Mouse (Mus musculus): ENCODE data around the gene Scimp. TPM values are rescaled to one million over a fixed set of nuclear protein-coding genes. Genes with fewer than 3 reads are reported as not detected.

Scimp gene
- not detected in 2 replicates for polyA plus RNA-seq (2016; fragmentation: Nextera tagmentation; extraction: Ambion mirVana)

GRCm38 (mm10) chr11:70812365-70812764 lies at the start of gene Scimp:
Scimp (minus strand) TSS chr11:70812586.
- Histone ChIP-seq H3K4me1 (peaks cover 7% of the 10 kb centered on the region), H3K9me3 (replicated peaks) (no peaks in the 10 kb centered on the region), H3K36me3 (no peaks in the 10 kb centered on the region), H3K27me3 (ENCODE audit: low read depth, poor library complexity, severe bottlenecking) (no peaks in the 10 kb centered on the region), H3K4me3 (no peak within 1 kb of the TSS), H3K27ac (replicated peaks) (no peak within 1 kb of the TSS)
- WGBS = 85% methylated on average over 7 of the region's 7 CpGs
- no peak for DNase-seq (ENCODE audit: low spot score)

GRCm38 (mm10) chr11:70860371-70860770 lies 48.0 kb upstream of the Scimp start:
- no peaks in the 10 kb centered on the region for H3K36me3 ChIP-seq
- DNase-seq (ENCODE audit: low spot score) = no peak
- no peak overlapping the region for H3K27ac ChIP-seq (replicated peaks)
- no peak overlapping the region for H3K4me3 ChIP-seq
- H3K9me3 ChIP-seq (replicated peaks) = no peaks in the 10 kb centered on the region
- no peaks in the 10 kb centered on the region for H3K4me1 ChIP-seq
- 88% methylated on average over 1 of the region's 1 CpGs for WGBS
- H3K27me3 ChIP-seq (ENCODE audit: low read depth, poor library complexity, severe bottlenecking) = no peaks in the 10 kb centered on the region

GRCm38 (mm10) chr11:70846029-70846428 lies 33.6 kb upstream of the Scimp start:
- H3K4me3 ChIP-seq = peak overlapping the region; percentile 97
- 62% methylated on average over 2 of the region's 2 CpGs for WGBS
- peaks cover 6% of the 10 kb centered on the region; the same call in 1 of the 2 replicates for H3K27me3 ChIP-seq (ENCODE audit: low read depth, poor library complexity, severe bottlenecking)
- no peaks in the 10 kb centered on the region for H3K36me3 ChIP-seq
- H3K4me1 ChIP-seq = peaks cover 32% of the 10 kb centered on the region
- H3K27ac ChIP-seq (replicated peaks) = no peak overlapping the region
- DNase-seq (ENCODE audit: low spot score) = no peak
- no peaks in the 10 kb centered on the region for H3K9me3 ChIP-seq (replicated peaks)

DNA sequence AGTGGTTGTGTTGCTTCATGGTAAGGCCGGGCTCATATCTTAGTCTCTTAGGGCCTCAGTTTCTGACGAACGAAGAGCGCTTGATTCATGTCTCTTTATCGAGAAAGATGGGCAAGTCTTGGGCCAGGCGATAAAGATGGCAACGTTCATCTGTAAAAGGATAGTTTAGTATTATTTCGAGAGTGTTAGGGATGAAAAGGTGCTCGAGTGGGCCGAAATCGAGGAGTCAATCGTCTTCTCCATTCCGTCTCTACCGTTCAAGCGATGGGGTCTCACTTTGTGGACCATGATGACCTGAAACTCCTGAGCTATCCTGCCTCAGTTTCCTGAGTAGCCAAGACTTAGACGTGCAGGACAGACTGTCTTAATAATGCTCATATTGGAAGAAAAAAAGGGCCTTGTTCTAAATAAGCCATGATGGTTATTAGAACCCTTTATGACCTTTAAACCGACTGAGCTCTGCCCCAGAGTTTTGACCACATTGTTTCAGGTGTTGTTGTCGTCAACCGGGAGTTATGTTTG lies 33.1 kb upstream of the Scimp start:
- WGBS = 10% methylated on average over 19 of the region's 19 CpGs
- no peaks in the 10 kb centered on the region for H3K36me3 ChIP-seq
- peak overlapping the region; percentile 95 for H3K27ac ChIP-seq (replicated peaks)
- H3K4me1 ChIP-seq = peaks cover 32% of the 10 kb centered on the region
- H3K9me3 ChIP-seq (replicated peaks) = no peaks in the 10 kb centered on the region
- H3K4me3 ChIP-seq = peak overlapping the region; percentile 97
- H3K27me3 ChIP-seq (ENCODE audit: low read depth, poor library complexity, severe bottlenecking) = peaks cover 6% of the 10 kb centered on the region; the same call in 1 of the 2 replicates
- no peak for DNase-seq (ENCODE audit: low spot score)

DNA sequence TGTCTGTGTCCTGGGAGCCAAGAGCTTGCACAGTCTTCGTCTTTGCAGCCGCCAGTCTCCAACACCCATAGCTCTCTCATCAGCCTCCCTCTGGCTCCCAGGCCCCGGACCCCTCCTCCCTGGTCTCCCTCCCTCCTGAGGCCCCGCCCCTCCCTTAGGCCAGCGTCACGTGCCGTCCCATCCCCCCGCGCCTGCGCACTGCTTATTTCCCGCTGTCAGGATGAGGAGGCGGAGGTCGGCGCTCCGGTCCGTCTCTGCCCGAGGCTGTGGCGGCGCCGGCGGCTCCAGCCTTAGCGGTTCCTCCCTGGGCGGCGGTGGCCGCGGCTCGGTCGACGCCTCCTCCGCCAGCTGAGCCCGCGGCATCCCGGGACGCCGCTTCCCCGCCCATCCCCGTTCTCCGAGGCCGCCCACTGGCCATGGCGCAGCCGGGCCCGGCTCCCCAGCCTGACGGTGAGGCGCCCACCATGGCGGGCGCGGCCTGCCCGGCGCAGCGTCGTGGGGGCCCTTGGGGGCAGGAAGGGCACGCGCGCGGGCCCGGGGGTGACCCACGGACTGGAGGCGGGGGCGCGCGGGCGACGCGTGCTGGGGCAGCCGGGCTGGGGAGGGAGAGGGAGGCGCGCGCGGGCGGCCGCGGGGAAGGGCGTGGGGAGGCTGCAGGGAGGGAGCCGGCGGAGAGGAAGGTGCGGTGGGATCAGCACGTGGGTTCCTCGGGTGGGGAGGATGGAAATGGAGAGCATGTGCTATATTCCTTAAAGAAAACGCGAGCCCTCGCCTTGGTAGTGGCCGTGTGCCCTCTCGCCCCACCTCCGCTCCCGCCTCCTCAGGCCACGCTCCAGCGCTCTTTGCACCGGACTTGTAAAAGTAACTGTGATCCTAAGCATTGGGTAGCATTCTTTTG lies 32.4 kb upstream of the Scimp start, which contains the start of gene Rabep1:
Gene Rabep1, plus strand, starts transcription at position 220 of the 898 bp plus-strand sequence.
- H3K4me3 ChIP-seq = peak within 1 kb of the TSS; percentile 97
- peak; percentile 98 for DNase-seq (ENCODE audit: low spot score)
- under 1% methylated on average over 86 of the region's 88 CpGs for WGBS

GRCm38 (mm10) chr11:70843701-70844551 lies 31.5 kb upstream of the Scimp start:
- Histone ChIP-seq H3K4me1 (peaks cover 32% of the 10 kb centered on the region), H3K9me3 (replicated peaks) (no peaks in the 10 kb centered on the region), H3K27ac (replicated peaks) (peak overlapping the region; percentile 95), H3K36me3 (no peaks in the 10 kb centered on the region), H3K27me3 (ENCODE audit: low read depth, poor library complexity, severe bottlenecking) (peaks cover 6% of the 10 kb centered on the region; the same call in 1 of the 2 replicates), H3K4me3 (peak overlapping the region; percentile 97)
- no peak for DNase-seq (ENCODE audit: low spot score)
- WGBS = 15% methylated on average over 12 of the region's 12 CpGs

More for the DNA sequence above, 32.4 kb upstream of the Scimp start, which contains the start of gene Rabep1:
- Histone ChIP-seq H3K27me3 (ENCODE audit: low read depth, poor library complexity, severe bottlenecking) (peaks cover 6% of the 10 kb centered on the region; the same call in 1 of the 2 replicates), H3K9me3 (replicated peaks) (no peaks in the 10 kb centered on the region), H3K36me3 (no peaks in the 10 kb centered on the region), H3K27ac (replicated peaks) (peak within 1 kb of the TSS; percentile 95), H3K4me1 (peaks cover 32% of the 10 kb centered on the region)

DNA sequence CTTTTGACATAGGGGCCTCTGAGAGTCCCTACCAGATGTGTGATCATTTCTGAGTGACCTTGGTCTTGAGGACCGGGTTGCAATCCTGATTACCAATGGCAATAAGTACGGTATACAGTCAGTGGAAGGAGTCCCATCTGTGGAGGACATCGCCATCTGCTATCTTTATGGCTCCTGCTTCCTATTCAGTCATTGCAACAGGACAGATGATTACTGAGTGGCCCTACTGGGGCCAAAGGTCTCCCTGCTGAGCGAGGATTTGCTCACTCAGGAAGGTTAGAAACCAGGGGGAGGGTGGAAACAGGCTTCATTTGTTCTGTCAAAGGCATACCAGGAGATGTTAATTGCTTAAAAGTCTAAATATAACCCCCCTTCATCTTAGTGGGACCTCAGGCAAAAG lies 30.6 kb upstream of the Scimp start:
- H3K36me3 ChIP-seq = no peaks in the 10 kb centered on the region
- WGBS = 64% methylated on average over 4 of the region's 4 CpGs
- no peak for DNase-seq (ENCODE audit: low spot score)

DNA sequence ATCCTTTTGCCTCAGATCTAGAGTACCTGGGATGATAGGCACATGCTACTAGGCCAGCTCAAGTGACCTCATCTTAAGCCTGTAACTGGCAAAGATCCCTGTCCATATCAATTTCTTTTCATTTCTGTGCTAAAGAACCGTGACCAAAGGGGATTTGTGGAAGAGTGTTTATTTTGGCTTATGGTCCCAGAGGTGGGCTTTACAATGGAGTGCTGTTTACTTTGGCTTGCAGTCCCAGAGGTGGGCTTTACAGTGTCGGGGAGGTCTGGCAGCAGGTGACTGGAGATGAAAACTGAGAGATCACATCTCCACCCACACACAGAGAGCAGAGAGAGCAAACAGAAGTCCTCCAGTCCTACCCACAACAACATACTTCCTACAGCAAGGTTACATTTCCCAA lies 26.2 kb upstream of the Scimp start:
- H3K27ac ChIP-seq (replicated peaks) = no peak overlapping the region
- no peaks in the 10 kb centered on the region; the same call in 1 of the 2 replicates for H3K9me3 ChIP-seq (replicated peaks)
- no peaks in the 10 kb centered on the region for H3K36me3 ChIP-seq
- DNase-seq (ENCODE audit: low spot score) = no peak
- peaks cover 6% of the 10 kb centered on the region for H3K4me1 ChIP-seq
- WGBS = 58% methylated on average over 2 of the region's 2 CpGs
- no peak overlapping the region for H3K4me3 ChIP-seq
- peaks cover 2% of the 10 kb centered on the region; the same call in 1 of the 2 replicates for H3K27me3 ChIP-seq (ENCODE audit: low read depth, poor library complexity, severe bottlenecking)

More for the DNA sequence above, 30.6 kb upstream of the Scimp start:
- Histone ChIP-seq H3K9me3 (replicated peaks) (no peaks in the 10 kb centered on the region), H3K27me3 (ENCODE audit: low read depth, poor library complexity, severe bottlenecking) (peaks cover 6% of the 10 kb centered on the region; the same call in 1 of the 2 replicates), H3K4me1 (peaks cover 32% of the 10 kb centered on the region), H3K27ac (replicated peaks) (no peak overlapping the region), H3K4me3 (no peak overlapping the region)

DNA sequence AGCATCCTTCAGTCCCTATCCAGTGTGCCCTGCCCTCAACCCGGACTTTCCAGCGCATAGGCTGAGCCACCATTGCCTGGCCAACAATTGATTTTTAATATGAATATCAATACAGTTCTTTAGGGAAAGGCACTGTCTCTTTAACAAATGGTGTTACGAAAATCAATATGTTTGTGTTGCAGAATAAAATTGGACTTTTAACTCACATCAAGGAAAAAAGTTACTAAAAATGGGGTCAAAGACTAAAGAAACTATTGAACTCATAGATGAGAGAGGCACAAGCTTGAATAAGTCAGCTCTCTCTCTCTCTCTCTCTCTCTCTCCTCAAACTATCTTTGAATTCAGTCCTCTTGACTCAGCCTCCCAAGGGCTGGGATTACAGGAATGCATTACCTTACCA lies 24.6 kb upstream of the Scimp start:
- H3K9me3 ChIP-seq (replicated peaks) = peaks cover 4% of the 10 kb centered on the region; the same call in 1 of the 2 replicates
- 0 out of 2 replicates have a peak, but pooled peaks cover 5% of the 10 kb centered on the region for H3K4me1 ChIP-seq
- H3K36me3 ChIP-seq = no peaks in the 10 kb centered on the region
- no peaks in the 10 kb centered on the region for H3K27me3 ChIP-seq (ENCODE audit: low read depth, poor library complexity, severe bottlenecking)
- WGBS = 93% methylated on average over 3 of the region's 3 CpGs
- H3K27ac ChIP-seq (replicated peaks) = no peak overlapping the region
- DNase-seq (ENCODE audit: low spot score) = no peak
- no peak overlapping the region for H3K4me3 ChIP-seq

DNA sequence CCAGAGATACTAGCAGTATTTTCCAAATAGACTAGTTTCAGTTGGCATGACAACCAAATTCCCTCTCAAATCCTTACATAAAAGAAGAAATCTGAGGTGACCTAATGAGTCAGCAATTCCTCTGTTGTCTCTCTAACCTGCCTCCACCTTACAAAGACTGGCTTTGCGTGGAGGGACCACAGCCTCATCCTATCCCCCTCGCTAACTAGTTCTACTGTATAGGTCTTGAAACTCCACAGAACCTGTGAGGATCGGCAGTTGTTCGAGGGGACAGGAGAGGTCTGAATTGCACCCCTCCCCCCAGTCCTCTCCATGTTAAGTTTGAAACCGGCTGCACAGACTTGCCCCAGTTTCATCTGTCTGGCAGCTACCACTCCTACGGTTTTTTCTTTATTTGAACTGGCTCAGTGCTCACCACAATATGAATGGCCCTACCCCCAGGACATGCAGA lies 23.0 kb upstream of the Scimp start:
- no peaks in the 10 kb centered on the region for H3K36me3 ChIP-seq
- H3K27me3 ChIP-seq (ENCODE audit: low read depth, poor library complexity, severe bottlenecking) = no peaks in the 10 kb centered on the region
- H3K4me1 ChIP-seq = 0 out of 2 replicates have a peak, but pooled peaks cover 5% of the 10 kb centered on the region
- peaks cover 4% of the 10 kb centered on the region; the same call in 1 of the 2 replicates for H3K9me3 ChIP-seq (replicated peaks)
- H3K4me3 ChIP-seq = no peak overlapping the region
- 83% methylated on average over 6 of the region's 6 CpGs for WGBS
- H3K27ac ChIP-seq (replicated peaks) = no peak overlapping the region
- no peak for DNase-seq (ENCODE audit: low spot score)

- WGBS = 71% methylated on average over 3 of the region's 3 CpGs
- Histone ChIP-seq H3K9me3 (replicated peaks) (peaks cover 4% of the 10 kb centered on the region; the same call in 1 of the 2 replicates), H3K27ac (replicated peaks) (no peak overlapping the region), H3K4me3 (no peak overlapping the region), H3K27me3 (ENCODE audit: low read depth, poor library complexity, severe bottlenecking) (no peaks in the 10 kb centered on the region), H3K36me3 (no peaks in the 10 kb centered on the region), H3K4me1 (0 out of 2 replicates have a peak, but pooled peaks cover 5% of the 10 kb centered on the region)
- DNase-seq (ENCODE audit: low spot score) = no peak
Observed at GRCm38 (mm10) chr11:70833831-70834230, 21.4 kb upstream of the Scimp start.

- Histone ChIP-seq H3K4me3 (no peak overlapping the region), H3K9me3 (replicated peaks) (peaks cover 4% of the 10 kb centered on the region; the same call in 1 of the 2 replicates), H3K27ac (replicated peaks) (no peak overlapping the region), H3K27me3 (ENCODE audit: low read depth, poor library complexity, severe bottlenecking) (no peaks in the 10 kb centered on the region), H3K4me1 (0 out of 2 replicates have a peak, but pooled peaks cover 5% of the 10 kb centered on the region), H3K36me3 (no peaks in the 10 kb centered on the region)
- no peak for DNase-seq (ENCODE audit: low spot score)
Observed at GRCm38 (mm10) chr11:70833408-70833807, 21.0 kb upstream of the Scimp start.

All from midbrain, embryonic 10.5 days (tissue).